Mouse (Mus musculus) ES-Bruce4 (cell line): ENCODE measurements around the gene Arih2. TPM values are rescaled to one million over a fixed set of nuclear protein-coding genes. Genes with fewer than 3 reads are reported as not detected.
"Not testable (repeated sequence)": the region's sequence is repeated elsewhere in the genome, so short reads cannot be mapped to it uniquely, and the experiment has no call there.

Source experiments
- H3K27ac ChIP-seq: 2 replicates; pipeline ENCODE4 v1.5.1; 2012; ENCODE audit warnings: low read length, inconsistent platforms; ENCODE audit not compliant: insufficient read depth
- H3K27me3 ChIP-seq: 2 replicates; pipeline ENCODE4 v1.6.1; 2012; ENCODE audit warnings: mild to moderate bottlenecking, low read length, inconsistent platforms; ENCODE audit not compliant: control insufficient read depth, poor library complexity, insufficient read depth, severe bottlenecking
- H3K36me3 ChIP-seq: 2 replicates; pipeline ENCODE4 v1.6.1; 2012; ENCODE audit warnings: inconsistent platforms, mild to moderate bottlenecking, low read length, moderate library complexity; ENCODE audit not compliant: control insufficient read depth, poor library complexity, insufficient read depth, severe bottlenecking
- H3K4me1 ChIP-seq: one replicate; pipeline ENCODE4 v1.8.1; 2011; ENCODE audit warnings: low read length; ENCODE audit not compliant: control insufficient read depth, insufficient read depth
- H3K4me3 ChIP-seq: 2 replicates; pipeline ENCODE4 v1.5.1; 2011; ENCODE audit warnings: low read depth, mild to moderate bottlenecking, low read length
- H3K9ac ChIP-seq: 2 replicates; pipeline ENCODE4 v1.6.1; 2012; ENCODE audit warnings: low read depth, mild to moderate bottlenecking, inconsistent platforms; ENCODE audit not compliant: poor library complexity, severe bottlenecking
- H3K9me3 ChIP-seq: replicated peaks from 2 replicates; pipeline ENCODE4 v1.6.1; 2012; ENCODE audit warnings: mild to moderate bottlenecking, low read length, inconsistent platforms; ENCODE audit not compliant: control insufficient read depth, poor library complexity, insufficient read depth, severe bottlenecking
- CTCF ChIP-seq: IDR thresholded peaks from one replicate; pipeline ENCODE4 v1.8.1; 2011; ENCODE audit warnings: low read depth, low read length
- EP300 ChIP-seq: IDR thresholded peaks from 2 replicates; pipeline ENCODE4 v1.6.1; 2011; ENCODE audit warnings: low read depth, low read length; ENCODE audit not compliant: insufficient read depth
- POLR2A ChIP-seq: IDR thresholded peaks from one replicate; pipeline ENCODE4 v1.8.1; 2011; ENCODE audit warnings: low read length; ENCODE audit not compliant: insufficient read depth
- polyA plus RNA-seq: library from polyadenylated mRNA; stranded (reverse); fragments of >200 nt; gene quantifications from 2 replicates; pipeline ENCODE4 v1.2.4, GENCODE M21; 2011; ENCODE audit warnings: low read depth; ENCODE audit not compliant: missing spikeins, insufficient read depth, insufficient read length

The Arih2 gene
- polyA plus RNA-seq, 1 experiment: 131 TPM

GRCm38 (mm10) chr9:108628141-108628540 lies 21.0 kb downstream of the Arih2 start:
- Histone ChIP-seq H3K9me3 (no peaks in the 10 kb centered on the region), H3K4me1 (no peaks in the 10 kb centered on the region), H3K9ac (no peak overlapping the region), H3K27me3 (no peaks in the 10 kb centered on the region), H3K36me3 (peaks cover 35% of the 10 kb centered on the region), H3K27ac (no peak overlapping the region), H3K4me3 (no peak overlapping the region)
- TF ChIP-seq EP300: no peak
- TF ChIP-seq CTCF: no peak
- TF ChIP-seq POLR2A: no peak

GRCm38 (mm10) chr9:108626498-108626897 lies 22.7 kb downstream of the Arih2 start:
- Histone ChIP-seq H3K36me3 (peaks cover 32% of the 10 kb centered on the region), H3K4me1 (no peaks in the 10 kb centered on the region), H3K27ac (no peak overlapping the region), H3K4me3 (no peak overlapping the region), H3K9me3 (no peaks in the 10 kb centered on the region), H3K27me3 (no peaks in the 10 kb centered on the region), H3K9ac (no peak overlapping the region)
- no peak for TF ChIP-seq EP300

GRCm38 (mm10) chr9:108617301-108617700 lies 31.9 kb downstream of the Arih2 start:
- H3K36me3 ChIP-seq: peaks cover 73% of the 10 kb centered on the region

GRCm38 (mm10) chr9:108611488-108611887 lies 37.7 kb downstream of the Arih2 start:
- no peak for TF ChIP-seq POLR2A
- TF ChIP-seq CTCF: no peak
- no peak for TF ChIP-seq EP300
- no peaks in the 10 kb centered on the region for H3K9me3 ChIP-seq
- H3K4me3 ChIP-seq: no peak overlapping the region
- no peaks in the 10 kb centered on the region for H3K27me3 ChIP-seq
- peaks cover 91% of the 10 kb centered on the region for H3K36me3 ChIP-seq
- no peak overlapping the region for H3K9ac ChIP-seq
- no peaks in the 10 kb centered on the region for H3K4me1 ChIP-seq
- H3K27ac ChIP-seq: no peak overlapping the region

More at GRCm38 (mm10) chr9:108617301-108617700, 31.9 kb downstream of the Arih2 start:
- H3K9ac ChIP-seq: no peak overlapping the region
- TF ChIP-seq POLR2A: no peak
- no peak for TF ChIP-seq EP300
- no peak for TF ChIP-seq CTCF
- no peaks in the 10 kb centered on the region for H3K4me1 ChIP-seq
- no peak overlapping the region for H3K4me3 ChIP-seq
- H3K27me3 ChIP-seq: no peaks in the 10 kb centered on the region
- no peak overlapping the region for H3K27ac ChIP-seq
- H3K9me3 ChIP-seq: no peaks in the 10 kb centered on the region

GRCm38 (mm10) chr9:108608889-108609288 lies 40.3 kb downstream of the Arih2 start:
- H3K4me3 ChIP-seq: no peak overlapping the region
- H3K27me3 ChIP-seq: no peaks in the 10 kb centered on the region
- TF ChIP-seq CTCF (no peak), POLR2A (no peak), EP300 (no peak)
- H3K36me3 ChIP-seq: peaks cover 76% of the 10 kb centered on the region
- H3K9ac ChIP-seq: no peak overlapping the region
- H3K9me3 ChIP-seq: no peaks in the 10 kb centered on the region
- H3K27ac ChIP-seq: no peak overlapping the region
- H3K4me1 ChIP-seq: peaks cover 3% of the 10 kb centered on the region

GRCm38 (mm10) chr9:108607929-108608328 lies 41.3 kb downstream of the Arih2 start:
- H3K4me1 ChIP-seq, H3K9me3 ChIP-seq, H3K27me3 ChIP-seq, H3K9ac ChIP-seq, H3K27ac ChIP-seq, H3K4me3 ChIP-seq: not testable (repeated sequence)
- peaks cover 75% of the 10 kb centered on the region for H3K36me3 ChIP-seq
